9 mouse cellular contexts compared by ENCODE assay signal in genomic region chr5:131533815-131534214, GRCm38 (mm10).
A peak's percentile ranks its signal among the peaks of the same experiment; 100 is the strongest.
DNase-seq lines count a peak whose midpoint lies in the region; ATAC-seq and TF ChIP-seq lines count a peak whose summit lies in the region.
"Had no signal": no experiment of that assay in that cellular context is flagged by ENCODE, and none has a peak within 500 bp of the region (broad histone marks: within the 10 kb centered on the region; RNA-seq: fewer than 3 reads in every experiment).

No protein-coding gene starts in this region.

- no peak for ATAC-seq in cerebellum, adult (ENCODE audit: insufficient number of reproducible peaks, low FRiP score, low TSS enrichment)
- no peak for ATAC-seq in midbrain, postnatal 0 days (ENCODE audit: low FRiP score)
- ATAC-seq in megakaryocyte-erythroid progenitor cell, adult 5-6 weeks (replicated peaks; ENCODE audit: low FRiP score, low TSS enrichment, poor library complexity, severe bottlenecking) = no peak

- WGBS in midbrain, postnatal 0 days = 8% methylated on average over 3 of the region's 3 CpGs

- intact Hi-C loops in gastrocnemius, postnatal 14 days (cut with DNase I; ENCODE audit: low total_unique reads) = loop anchor here (10.0 kb wide), 1 partner anchor 571 kb away; no protein-coding TSS in a partner anchor
- intact Hi-C loops in left cerebral cortex, postnatal 25 days (cut with DNase I) = loop anchor here (10.0 kb wide), 3 partner anchors 411 to 691 kb away; no protein-coding TSS in a partner anchor

- DNase-seq in cerebellum, adult 11 months = peak; percentile 45
- DNase-seq in 3T3-L1 (ENCODE audit: low read depth, low spot score) = peak; percentile 29
- peak; percentile 69 for DNase-seq in cerebellum, adult 9-10 months
- DNase-seq in gastrocnemius, postnatal 14 days = peak; percentile 38
- peak; percentile 54 to 77 for DNase-seq in left cerebral cortex, postnatal 25 days (ENCODE audit: low spot score in 2 of 2)
- peak; percentile 85 for DNase-seq in midbrain, postnatal 0 days (ENCODE audit: low spot score)

- H3K4me2 ChIP-seq in midbrain, postnatal 0 days (ENCODE audit: low read depth, low read length, poor library complexity, severe bottlenecking) = peak overlapping the region; percentile 50
- H3K4me2 ChIP-seq: lung, embryonic 15.5 days had no signal

- 0 out of 2 replicates have a peak overlapping the region, but pooled peaks have one; percentile 13 for H3K9ac ChIP-seq in midbrain, postnatal 0 days (replicated peaks; ENCODE audit: low read length, poor library complexity, severe bottlenecking)
- H3K9ac ChIP-seq: lung, embryonic 15.5 days had no signal

- H3K36me3 ChIP-seq in midbrain, postnatal 0 days (ENCODE audit: insufficient read depth, low read length) = no peaks in the 10 kb centered on the region
- H3K36me3 ChIP-seq: lung, embryonic 15.5 days had no signal

- H3K9me3 ChIP-seq in midbrain, postnatal 0 days (ENCODE audit: low read length) = no peaks in the 10 kb centered on the region
- H3K9me3 ChIP-seq: lung, embryonic 15.5 days had no signal

- no peak overlapping the region for H3K27ac ChIP-seq in midbrain, postnatal 0 days (ENCODE audit: low read depth, low read length)
- H3K27ac ChIP-seq: lung, embryonic 15.5 days had no signal

- peak; percentile 92 for TF ChIP-seq CTCF in midbrain, postnatal 0 days (IDR thresholded peaks at IDR 0.05)

- no peaks in the 10 kb centered on the region for H3K27me3 ChIP-seq in midbrain, postnatal 0 days (ENCODE audit: insufficient read depth, low read length)
- H3K27me3 ChIP-seq: lung, embryonic 15.5 days had no signal

- H3K4me1 ChIP-seq in midbrain, postnatal 0 days (ENCODE audit: insufficient read depth, low read length) = peaks cover 13% of the 10 kb centered on the region; the same call in 1 of the 2 replicates

- H3K4me3 ChIP-seq in midbrain, postnatal 0 days (ENCODE audit: low read depth, low read length) = peak overlapping the region; percentile 30
- H3K4me3 ChIP-seq: lung, embryonic 15.5 days had no signal

Comparison
In these comparisons a context has a peak if more than half of its experiments do, and no peak if none do; other contexts are left out.
1. DNase-seq: peak in every context shown above with its lines; median percentile 85 in midbrain, postnatal 0 days; 69 in cerebellum, adult 9-10 months; 66 in left cerebral cortex, postnatal 25 days; 45 in cerebellum, adult 11 months; 38 in gastrocnemius, postnatal 14 days; 29 in 3T3-L1.